Mouse (Mus musculus): ENCODE results near the gene Abhd2.

- TF ChIP-seq TAL1 (IDR thresholded peaks at IDR 0.05; ENCODE audit: low read length) (no peak), GATA1 (IDR thresholded peaks at IDR 0.05; ENCODE audit: low read length) (no peak)
Measured at GRCm38 (mm10) chr7:79279376-79280029, 6.5 kb downstream of the Abhd2 start.

Data from erythroblast, embryonic 14.5 days (primary cell).